Mouse (Mus musculus): ENCODE measurements around the gene 2610008E11Rik. TPM values are rescaled to one million over a fixed set of nuclear protein-coding genes. Genes with fewer than 3 reads are reported as not detected.
"Not testable (repeated sequence)": the region's sequence is repeated elsewhere in the genome, so short reads cannot be mapped to it uniquely, and the experiment has no call there.

2610008E11Rik gene
- 27.7 and 27.9 TPM in 2 replicates for polyA plus RNA-seq (2015; fragmentation: Nextera tagmentation; extraction: Ambion mirVana)

- Histone ChIP-seq H3K4me3 (replicated peaks) (peak within 1 kb of the TSS; percentile 75), H3K9ac (peak within 1 kb of the TSS; percentile 93), H3K9me3 (replicated peaks) (no peaks in the 10 kb centered on the region), H3K4me2 (peak within 1 kb of the TSS; percentile 62), H3K27ac (peak within 1 kb of the TSS; percentile 98), H3K36me3 (peaks cover 21% of the 10 kb centered on the region), H3K4me1 (peaks cover 15% of the 10 kb centered on the region), H3K27me3 (no peaks in the 10 kb centered on the region)
- ATAC-seq (replicated peaks; ENCODE audit: low FRiP score) = peak; percentile 100
- under 1% methylated on average over 36 of the region's 36 CpGs for WGBS
These were observed at the start of gene 2610008E11Rik for GRCm38 (mm10) chr10:79097161-79097754. Gene 2610008E11Rik, minus strand, starts transcription at chr10:79097600.

- Histone ChIP-seq H3K4me3 (replicated peaks) (no peak overlapping the region), H3K27ac (peak overlapping the region; percentile 76), H3K9ac (no peak overlapping the region), H3K4me1 (peaks cover 4% of the 10 kb centered on the region), H3K4me2 (no peak overlapping the region), H3K27me3 (no peaks in the 10 kb centered on the region), H3K9me3 (replicated peaks) (no peaks in the 10 kb centered on the region), H3K36me3 (no peaks in the 10 kb centered on the region)
- WGBS = 31% methylated on average over 4 of the region's 4 CpGs
- ATAC-seq (replicated peaks; ENCODE audit: low FRiP score) = peak; percentile 86
These were observed 18.9 kb upstream of the 2610008E11Rik start for GRCm38 (mm10) chr10:79116125-79116849.

- H3K36me3 ChIP-seq = no peaks in the 10 kb centered on the region
- ATAC-seq (replicated peaks; ENCODE audit: low FRiP score) = no peak
- H3K9ac ChIP-seq = no peak overlapping the region
- WGBS = 77% methylated on average over 1 of the region's 1 CpGs
- H3K4me1 ChIP-seq = peaks cover 4% of the 10 kb centered on the region
- no peak overlapping the region for H3K4me3 ChIP-seq (replicated peaks)
- H3K9me3 ChIP-seq (replicated peaks) = no peaks in the 10 kb centered on the region
- H3K27ac ChIP-seq = no peak overlapping the region
- no peaks in the 10 kb centered on the region for H3K27me3 ChIP-seq
- no peak overlapping the region for H3K4me2 ChIP-seq
These were observed 17.7 kb upstream of the 2610008E11Rik start for GRCm38 (mm10) chr10:79115085-79115484.

DNA sequence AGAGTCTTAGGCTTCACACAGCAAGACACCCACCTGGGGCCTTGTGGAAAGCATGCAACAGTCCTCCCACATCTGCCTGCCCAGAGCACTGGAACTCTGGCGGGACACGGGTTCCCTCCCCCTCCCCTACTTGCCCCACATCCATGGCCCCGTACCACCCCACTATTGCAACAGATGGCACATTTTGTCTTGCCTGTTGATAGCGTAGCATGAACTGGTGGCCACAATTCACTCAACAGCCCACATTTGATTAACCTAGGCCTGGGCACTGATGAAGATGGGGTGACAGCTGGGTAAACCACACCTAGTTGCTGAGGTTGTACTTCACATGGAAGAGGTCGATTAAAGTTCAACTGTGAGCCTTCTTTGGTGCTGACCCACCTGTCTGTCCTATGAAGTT lies 13.1 kb upstream of the 2610008E11Rik start:
- Histone ChIP-seq H3K4me3 (replicated peaks) (no peak overlapping the region), H3K4me1 (peaks cover 7% of the 10 kb centered on the region), H3K27me3 (no peaks in the 10 kb centered on the region), H3K4me2 (no peak overlapping the region), H3K27ac (no peak overlapping the region), H3K36me3 (no peaks in the 10 kb centered on the region), H3K9ac (no peak overlapping the region), H3K9me3 (replicated peaks) (no peaks in the 10 kb centered on the region)
- no peak for ATAC-seq (replicated peaks; ENCODE audit: low FRiP score)
- 90% methylated on average over 5 of the region's 5 CpGs for WGBS

- H3K27ac ChIP-seq = no peak overlapping the region
- 90% methylated on average over 1 of the region's 1 CpGs for WGBS
- H3K9me3 ChIP-seq (replicated peaks) = no peaks in the 10 kb centered on the region
- no peak overlapping the region for H3K4me2 ChIP-seq
- no peaks in the 10 kb centered on the region for H3K36me3 ChIP-seq
- no peak overlapping the region for H3K9ac ChIP-seq
- H3K4me3 ChIP-seq (replicated peaks) = no peak overlapping the region
- no peak for ATAC-seq (replicated peaks; ENCODE audit: low FRiP score)
- peaks cover 7% of the 10 kb centered on the region for H3K4me1 ChIP-seq
- no peaks in the 10 kb centered on the region for H3K27me3 ChIP-seq
These were observed 11.8 kb upstream of the 2610008E11Rik start for GRCm38 (mm10) chr10:79109156-79109555.

DNA sequence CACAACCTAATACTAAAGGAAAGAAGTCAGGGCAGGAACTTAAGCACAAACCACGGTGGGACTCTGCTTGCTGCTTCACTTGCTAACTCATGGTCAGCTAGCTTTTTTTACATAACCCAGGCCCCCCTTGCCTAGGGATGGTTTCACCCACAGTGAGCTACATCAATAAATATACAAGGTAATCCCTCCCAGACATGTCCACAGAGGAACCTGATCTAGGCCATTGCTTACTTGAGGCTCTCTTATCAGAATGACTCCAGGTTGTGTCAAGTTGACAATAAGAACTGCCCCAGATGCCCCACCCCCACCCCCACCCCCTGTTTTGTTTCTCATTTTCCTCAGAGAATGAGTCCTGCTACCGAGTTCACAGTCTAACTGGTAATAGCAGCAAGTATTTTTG lies 10.1 kb upstream of the 2610008E11Rik start:
- Histone ChIP-seq H3K27ac (no peak overlapping the region), H3K4me2 (no peak overlapping the region), H3K9ac (no peak overlapping the region), H3K4me1 (peaks cover 7% of the 10 kb centered on the region), H3K9me3 (replicated peaks) (no peaks in the 10 kb centered on the region), H3K27me3 (no peaks in the 10 kb centered on the region), H3K36me3 (no peaks in the 10 kb centered on the region), H3K4me3 (replicated peaks) (no peak overlapping the region)
- 73% methylated on average over 2 of the region's 2 CpGs for WGBS
- ATAC-seq (replicated peaks; ENCODE audit: low FRiP score) = no peak

DNA sequence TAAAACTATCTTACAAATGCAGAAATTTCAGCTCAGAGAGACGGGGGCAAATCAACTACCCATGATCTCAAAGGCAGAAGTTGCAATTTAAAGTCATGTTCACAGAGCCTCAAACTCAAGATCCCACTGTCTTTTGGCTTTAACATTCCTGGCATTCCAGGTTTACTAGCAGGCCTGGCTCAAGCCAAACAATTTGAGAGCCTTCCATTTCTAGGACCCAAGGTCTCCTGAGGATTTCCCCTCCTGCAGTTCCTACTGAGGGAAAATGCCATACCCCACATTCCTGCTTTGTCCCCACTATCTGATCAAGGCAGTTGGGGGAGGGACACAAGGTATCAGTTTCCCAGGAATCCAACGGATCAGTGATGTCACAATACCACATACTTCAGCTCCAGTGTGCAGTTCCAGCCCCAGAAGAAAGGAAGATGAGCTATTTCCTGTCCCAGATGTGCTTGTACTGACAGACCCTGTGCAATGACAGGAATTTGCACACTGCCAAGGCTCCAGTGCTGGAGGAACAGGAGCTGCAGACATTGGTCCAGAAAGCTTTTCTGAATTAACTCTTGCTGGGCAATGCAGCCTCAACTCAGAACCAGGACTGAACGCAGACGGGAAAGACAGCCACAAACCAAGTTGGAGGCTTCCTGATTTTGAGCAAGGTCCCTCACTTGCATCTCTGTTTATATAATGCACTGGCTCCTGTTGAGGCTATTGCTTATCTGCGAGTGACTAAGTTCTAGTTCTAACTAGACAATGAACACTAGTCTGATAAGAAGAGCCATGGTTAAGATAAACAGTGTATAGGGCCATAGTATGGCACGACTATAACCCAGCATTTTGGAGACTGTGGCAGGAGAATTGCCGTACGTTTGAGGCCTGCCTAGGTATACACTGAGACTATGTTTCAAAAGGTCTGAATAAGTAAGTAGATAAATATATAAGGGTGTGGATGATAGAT lies 9.2 kb upstream of the 2610008E11Rik start:
- no peaks in the 10 kb centered on the region for H3K27me3 ChIP-seq
- no peak overlapping the region for H3K4me3 ChIP-seq (replicated peaks)
- no peak overlapping the region for H3K9ac ChIP-seq
- no peaks in the 10 kb centered on the region for H3K36me3 ChIP-seq
- H3K9me3 ChIP-seq (replicated peaks) = no peaks in the 10 kb centered on the region
- 65% methylated on average over 8 of the region's 8 CpGs for WGBS
- peaks cover 7% of the 10 kb centered on the region for H3K4me1 ChIP-seq
- peak overlapping the region; percentile 58 for H3K27ac ChIP-seq
- ATAC-seq (replicated peaks; ENCODE audit: low FRiP score) = peak; percentile 60; the same call in 1 of the 2 replicates
- H3K4me2 ChIP-seq = no peak overlapping the region

DNA sequence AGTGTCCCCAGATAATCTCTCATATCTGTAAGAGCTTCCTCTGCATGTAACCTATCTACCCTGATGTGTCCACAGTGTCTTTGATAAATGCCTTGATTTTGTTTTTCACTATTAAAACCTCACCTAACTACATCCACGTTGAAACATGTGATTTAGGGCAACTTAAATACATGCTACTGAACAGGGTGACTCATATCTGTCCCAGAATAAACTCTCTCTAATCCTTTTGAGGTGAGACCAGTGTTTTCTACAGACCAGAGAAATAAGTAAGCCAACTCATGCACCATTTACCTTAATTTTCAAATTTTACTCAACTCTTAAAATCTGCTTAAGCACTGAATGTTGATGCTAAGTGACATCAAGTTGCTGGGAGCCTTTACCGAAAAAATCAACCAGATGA lies 694 bp downstream of the 2610008E11Rik start:
- Histone ChIP-seq H3K4me3 (replicated peaks) (peak overlapping the region; percentile 75), H3K27me3 (no peaks in the 10 kb centered on the region), H3K4me2 (peak overlapping the region; percentile 62), H3K4me1 (peaks cover 15% of the 10 kb centered on the region), H3K9ac (peak overlapping the region; percentile 93), H3K36me3 (peaks cover 27% of the 10 kb centered on the region), H3K9me3 (replicated peaks) (no peaks in the 10 kb centered on the region), H3K27ac (peak overlapping the region; percentile 98)
- no peak for ATAC-seq (replicated peaks; ENCODE audit: low FRiP score)
- WGBS = 2% methylated on average over 2 of the region's 2 CpGs

DNA sequence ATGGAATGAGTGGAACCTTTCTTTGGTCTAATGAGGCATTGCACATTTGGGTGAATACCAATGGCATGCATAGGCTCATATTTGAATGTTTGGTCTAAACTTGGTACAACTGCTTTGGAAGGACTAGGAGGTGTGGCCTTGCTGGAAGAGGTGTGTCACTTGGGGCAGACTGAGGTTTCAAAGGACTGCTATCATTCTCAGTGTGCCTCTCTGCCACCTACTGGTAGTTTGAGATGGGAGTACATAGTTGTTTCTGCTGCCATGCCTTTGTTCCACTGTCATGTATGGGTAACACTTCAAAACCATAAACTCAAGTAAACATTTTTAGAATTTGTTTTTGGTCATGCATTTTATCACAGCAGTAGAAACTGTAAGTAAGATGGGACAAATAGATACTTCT lies 5.7 kb downstream of the 2610008E11Rik start:
- H3K4me2 ChIP-seq = no peak overlapping the region
- H3K36me3 ChIP-seq = peaks cover 74% of the 10 kb centered on the region
- peaks cover 15% of the 10 kb centered on the region for H3K4me1 ChIP-seq
- no peaks in the 10 kb centered on the region for H3K27me3 ChIP-seq
- no peak for ATAC-seq (replicated peaks; ENCODE audit: low FRiP score)
- no peak overlapping the region for H3K9ac ChIP-seq
- H3K27ac ChIP-seq = no peak overlapping the region
- H3K9me3 ChIP-seq (replicated peaks) = no peaks in the 10 kb centered on the region
- H3K4me3 ChIP-seq (replicated peaks) = no peak overlapping the region

DNA sequence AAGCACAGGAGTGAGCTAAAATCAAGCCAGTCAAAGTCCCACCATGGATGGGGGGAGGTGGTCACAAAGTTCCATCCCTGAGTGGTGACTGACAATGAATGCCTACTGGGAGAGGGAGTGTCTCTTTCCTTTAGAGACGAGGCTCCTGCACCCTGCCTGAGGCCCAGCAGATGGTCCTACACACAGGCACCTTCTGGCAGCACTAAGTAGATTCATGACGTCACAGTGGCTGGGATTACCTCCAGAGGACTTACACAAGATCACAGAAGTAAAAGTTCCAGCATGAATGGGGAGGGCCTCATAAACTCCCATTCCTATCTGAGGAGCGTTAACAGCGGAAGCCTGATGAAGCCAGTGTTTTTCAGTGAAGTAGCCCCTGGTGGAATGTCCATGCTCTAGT lies 8.4 kb downstream of the 2610008E11Rik start:
- 80% methylated on average over 4 of the region's 4 CpGs for WGBS
- ATAC-seq (replicated peaks; ENCODE audit: low FRiP score) = no peak

GRCm38 (mm10) chr10:79086577-79086976 lies 10.8 kb downstream of the 2610008E11Rik start:
- no peak overlapping the region for H3K4me3 ChIP-seq (replicated peaks)
- H3K4me2 ChIP-seq = no peak overlapping the region
- H3K36me3 ChIP-seq = peaks cover 51% of the 10 kb centered on the region
- no peak overlapping the region for H3K27ac ChIP-seq
- H3K9ac ChIP-seq = no peak overlapping the region
- no peaks in the 10 kb centered on the region for H3K27me3 ChIP-seq
- ATAC-seq (replicated peaks; ENCODE audit: low FRiP score) = no peak
- no peaks in the 10 kb centered on the region for H3K4me1 ChIP-seq
- 95% methylated on average over 2 of the region's 2 CpGs for WGBS
- H3K9me3 ChIP-seq (replicated peaks) = 0 out of 2 replicates have a peak, but pooled peaks cover 3% of the 10 kb centered on the region

More for the DNA sequence above, 8.4 kb downstream of the 2610008E11Rik start:
- H3K4me2 ChIP-seq = no peak overlapping the region
- peaks cover 72% of the 10 kb centered on the region for H3K36me3 ChIP-seq
- no peaks in the 10 kb centered on the region for H3K27me3 ChIP-seq
- H3K9me3 ChIP-seq (replicated peaks) = 0 out of 2 replicates have a peak, but pooled peaks cover 3% of the 10 kb centered on the region
- no peak overlapping the region for H3K9ac ChIP-seq
- H3K27ac ChIP-seq = no peak overlapping the region
- no peaks in the 10 kb centered on the region for H3K4me1 ChIP-seq
- no peak overlapping the region for H3K4me3 ChIP-seq (replicated peaks)

DNA sequence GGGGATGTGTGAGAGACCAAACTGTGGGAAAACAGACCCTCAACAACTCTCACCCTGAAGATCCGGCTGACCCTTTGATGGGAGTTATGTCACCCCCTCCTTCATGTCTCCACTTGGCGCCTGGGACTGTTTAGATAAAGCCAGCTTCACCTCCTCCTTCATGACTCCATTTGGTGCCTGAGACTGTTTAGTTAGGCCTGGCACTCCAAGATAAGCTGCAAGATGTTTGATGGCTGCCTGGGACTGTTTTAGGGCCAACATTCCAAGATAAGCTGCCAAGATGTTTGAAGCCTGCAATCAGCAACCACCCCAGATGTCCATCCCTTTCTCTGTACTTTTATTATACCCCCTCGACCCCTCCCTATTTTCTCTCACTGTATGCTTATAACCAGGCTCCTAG lies 40.0 kb downstream of the 2610008E11Rik start:
- not testable (repeated sequence) for H3K4me3 ChIP-seq (replicated peaks); H3K27ac ChIP-seq; H3K4me2 ChIP-seq; H3K9me3 ChIP-seq (replicated peaks); H3K27me3 ChIP-seq; H3K4me1 ChIP-seq; ATAC-seq (replicated peaks; ENCODE audit: low FRiP score); H3K9ac ChIP-seq
- WGBS = 80% methylated on average over 3 of the region's 3 CpGs
- peaks cover 32% of the 10 kb centered on the region for H3K36me3 ChIP-seq
